Mouse (Mus musculus) erythroid progenitor cell, adult 5-6 weeks (primary cell): ENCODE results near the gene Pipox. TPM values are rescaled to one million over a fixed set of nuclear protein-coding genes. Genes with fewer than 3 reads are reported as not detected.

ENCODE experiments used
- total RNA-seq, 2 experiments: library from RNA; stranded (forward) in 1 of 2; stranded (reverse) in 1 of 2; fragments of 150-400 nt in 1 of 2; fragments of 186-747, 209-891 nt in 1 of 2; gene quantifications; 2 replicates each; pipeline versions ENCODE4 v1.2.3 to v1.2.4; 2015 to 2017; ENCODE audit warnings: low replicate concordance in 2 of 2

Pipox gene
- total RNA-seq, 2 experiments from 2014 or later: not detected

Other genes starting within 250 kb of the Pipox start
- 21.6 and 37.3 TPM in 2 replicates for gene Nufip2, start 207.9 kb downstream of the Pipox start, total RNA-seq (2015; ENCODE audit: low replicate concordance)
- gene Nufip2, start 207.9 kb downstream of the Pipox start, total RNA-seq (2017; ENCODE audit: low replicate concordance): 30.0 and 42.2 TPM in 2 replicates
- not detected in 2 replicates for gene Cryba1, start 168.8 kb downstream of the Pipox start, total RNA-seq (2015; ENCODE audit: low replicate concordance)
- gene Cryba1, start 168.8 kb downstream of the Pipox start, total RNA-seq (2017; ENCODE audit: low replicate concordance): not detected in 2 replicates
- 8.8 and 12.6 TPM in 2 replicates for gene Myo18a, start 130.8 kb downstream of the Pipox start, total RNA-seq (2015; ENCODE audit: low replicate concordance)
- gene Myo18a, start 130.8 kb downstream of the Pipox start, total RNA-seq (2017; ENCODE audit: low replicate concordance): 24.8 and 48.5 TPM in 2 replicates
- gene Gm10277, start 106.3 kb downstream of the Pipox start, total RNA-seq (2015; ENCODE audit: low replicate concordance): not detected in 2 replicates
- not detected in 2 replicates for gene Gm10277, start 106.3 kb downstream of the Pipox start, total RNA-seq (2017; ENCODE audit: low replicate concordance)
- gene Sez6, start 36.7 kb upstream of the Pipox start, total RNA-seq (2015; ENCODE audit: low replicate concordance): not detected in 2 replicates
- not detected in 2 replicates for gene Sez6, start 36.7 kb upstream of the Pipox start, total RNA-seq (2017; ENCODE audit: low replicate concordance)
- gene Phf12, start 88.7 kb upstream of the Pipox start, total RNA-seq (2015; ENCODE audit: low replicate concordance): 45.7 and 92.3 TPM in 2 replicates
- 27.2 and 39.9 TPM in 2 replicates for gene Phf12, start 88.7 kb upstream of the Pipox start, total RNA-seq (2017; ENCODE audit: low replicate concordance)
- 10.1 and 10.8 TPM in 2 replicates for gene Dhrs13, start 138.2 kb upstream of the Pipox start, total RNA-seq (2015; ENCODE audit: low replicate concordance)
- 7.1 and 10.8 TPM in 2 replicates for gene Dhrs13, start 138.2 kb upstream of the Pipox start, total RNA-seq (2017; ENCODE audit: low replicate concordance)
- 15.1 and 24.7 TPM in 2 replicates for gene Flot2, start 143.8 kb upstream of the Pipox start, total RNA-seq (2015; ENCODE audit: low replicate concordance)
- gene Flot2, start 143.8 kb upstream of the Pipox start, total RNA-seq (2017; ENCODE audit: low replicate concordance): 13.1 and 17.6 TPM in 2 replicates
- gene Eral1, start 186.3 kb upstream of the Pipox start, total RNA-seq (2015; ENCODE audit: low replicate concordance): 4.0 and 5.0 TPM in 2 replicates
- gene Eral1, start 186.3 kb upstream of the Pipox start, total RNA-seq (2017; ENCODE audit: low replicate concordance): 3.6 and 6.7 TPM in 2 replicates
- gene Fam222b, start 200.6 kb upstream of the Pipox start, total RNA-seq (2015; ENCODE audit: low replicate concordance): 2.9 and 4.3 TPM in 2 replicates
- 0.45 and 1.5 TPM in 2 replicates for gene Fam222b, start 200.6 kb upstream of the Pipox start, total RNA-seq (2017; ENCODE audit: low replicate concordance)